In the genomic region with DNA sequence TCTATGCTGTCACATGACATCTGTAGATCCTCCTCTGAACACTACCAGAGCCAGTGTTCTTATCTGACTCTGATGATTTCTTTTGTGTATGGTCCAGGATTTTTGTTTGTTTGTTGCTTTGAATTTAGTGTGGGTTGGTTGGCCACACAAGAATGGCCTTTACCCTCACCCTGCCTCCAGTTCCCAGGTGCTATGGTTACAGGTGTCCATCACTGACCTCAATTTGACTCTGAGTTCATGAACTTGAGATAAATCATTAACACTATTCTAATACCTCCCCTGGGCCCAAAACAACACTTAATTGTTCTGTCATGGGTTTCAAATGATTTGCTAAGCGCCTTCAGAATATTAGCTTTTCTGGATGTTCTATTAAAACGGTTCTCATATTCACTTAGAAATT, we compare ENCODE assay signal across 14 mouse cellular contexts.
"Had no signal": no experiment of that assay in that cellular context is flagged by ENCODE, and none has a peak within 500 bp of the region (broad histone marks: within the 10 kb centered on the region; RNA-seq: fewer than 3 reads in every experiment).

No protein-coding gene starts in this region.

- H3K4me1 ChIP-seq: limb, embryonic 10.5 days; liver, embryonic 15.5 days had no signal

- H3K27me3 ChIP-seq: intestine, embryonic 15.5 days; limb, embryonic 13.5 days; liver, embryonic 15.5 days had no signal

- H3K4me3 ChIP-seq: intestine, embryonic 15.5 days; limb, embryonic 10.5 days; limb, embryonic 13.5 days; liver, embryonic 15.5 days had no signal

- H3K36me3 ChIP-seq: intestine, embryonic 15.5 days; limb, embryonic 10.5 days; limb, embryonic 13.5 days; liver, embryonic 15.5 days had no signal

- H3K9me3 ChIP-seq: intestine, embryonic 15.5 days; limb, embryonic 10.5 days; limb, embryonic 13.5 days; liver, embryonic 15.5 days had no signal

- DNase-seq: layer of hippocampus, postnatal 36 days; liver; lung, adult 2 months; lung, postnatal 14 days; lung, postnatal 4 days; midbrain, embryonic 14.5 days; thymus, adult 18-20 months; thymus, postnatal 36 days had no signal

- H3K27ac ChIP-seq: intestine, embryonic 15.5 days; limb, embryonic 10.5 days; limb, embryonic 13.5 days; liver, embryonic 15.5 days had no signal

- ATAC-seq: hindbrain, embryonic 16.5 days; intestine, embryonic 15.5 days had no signal

- H3K9ac ChIP-seq: intestine, embryonic 15.5 days; limb, embryonic 13.5 days; liver, embryonic 15.5 days had no signal

- H3K4me2 ChIP-seq: intestine, embryonic 15.5 days; limb, embryonic 13.5 days; liver, embryonic 15.5 days; midbrain, embryonic 11.5 days had no signal
